In genomic region chr6:115361606-115362462, GRCm38 (mm10) we compare ENCODE assay signal across 8 mouse cellular contexts. TPM values are rescaled to one million over a fixed set of nuclear protein-coding genes. Genes with fewer than 3 reads are reported as not detected.
DNase-seq lines count a peak whose midpoint lies in the region; ATAC-seq and TF ChIP-seq lines count a peak whose summit lies in the region.

No protein-coding gene starts in this region.

- H3K27me3 ChIP-seq in intestine, embryonic 14.5 days (replicated peaks; ENCODE audit: control insufficient read depth, insufficient read depth, low read length): peaks cover 22% of the 10 kb centered on the region
- peaks cover 23% of the 10 kb centered on the region for H3K27me3 ChIP-seq in liver, embryonic 11.5 days (replicated peaks; ENCODE audit: control insufficient read depth, insufficient read depth, low read length)
- H3K27me3 ChIP-seq in midbrain, embryonic 14.5 days (ENCODE audit: control insufficient read depth, insufficient read depth, low read length): peaks cover 29% of the 10 kb centered on the region
- H3K27me3 ChIP-seq in stomach, postnatal 0 days (ENCODE audit: control insufficient read depth, insufficient read depth, low read length): no peaks in the 10 kb centered on the region

- no peak for TF ChIP-seq EP300 in stomach, postnatal 0 days (optimal IDR thresholded peaks at IDR 0.05)

- peak; percentile 43; the same call in 1 of the 2 replicates for ATAC-seq in cerebellum, adult (ENCODE audit: insufficient number of reproducible peaks, low FRiP score, low TSS enrichment)
- ATAC-seq in intestine, embryonic 14.5 days (replicated peaks; ENCODE audit: low FRiP score, low TSS enrichment, low read depth): peak; percentile 72
- peak; percentile 48 for ATAC-seq in liver, embryonic 11.5 days (replicated peaks; ENCODE audit: low FRiP score)
- peak; percentile 53 for ATAC-seq in midbrain, embryonic 14.5 days (ENCODE audit: low FRiP score, low TSS enrichment)
- ATAC-seq in stomach, postnatal 0 days (ENCODE audit: low FRiP score, low TSS enrichment): peak; percentile 79

- peak overlapping the region; percentile 55 for H3K9ac ChIP-seq in intestine, embryonic 14.5 days (ENCODE audit: low read length)
- no peak overlapping the region for H3K9ac ChIP-seq in liver, embryonic 11.5 days (ENCODE audit: low read depth, low read length)
- H3K9ac ChIP-seq in midbrain, embryonic 14.5 days (replicated peaks; ENCODE audit: low read length): peak overlapping the region; percentile 55
- H3K9ac ChIP-seq in stomach, postnatal 0 days (ENCODE audit: low read length): peak overlapping the region; percentile 71

- H3K4me2 ChIP-seq in intestine, embryonic 14.5 days (ENCODE audit: low read length): peak overlapping the region; percentile 96
- peak overlapping the region; percentile 95 for H3K4me2 ChIP-seq in liver, embryonic 11.5 days
- H3K4me2 ChIP-seq in midbrain, embryonic 14.5 days (ENCODE audit: low read length): peak overlapping the region; percentile 99
- H3K4me2 ChIP-seq in stomach, postnatal 0 days (replicated peaks; ENCODE audit: low read depth): peak overlapping the region; percentile 93

- 1% methylated on average over 47 of the region's 48 CpGs for WGBS in intestine, embryonic 14.5 days
- WGBS in liver, embryonic 11.5 days: 3% methylated on average over 48 of the region's 48 CpGs
- WGBS in midbrain, embryonic 14.5 days: under 1% methylated on average over 48 of the region's 48 CpGs
- 3% methylated on average over 48 of the region's 48 CpGs for WGBS in stomach, postnatal 0 days

- TF ChIP-seq CTCF in stomach, postnatal 0 days (IDR thresholded peaks at IDR 0.05; ENCODE audit: low read depth): no peak

- no peak for DNase-seq in cerebellum, postnatal 14 days
- peak; percentile 39 for DNase-seq in embryo, embryonic 11 days
- peak; percentile 98 for DNase-seq in heart, adult 11 months
- DNase-seq in intestine, embryonic 14.5 days (ENCODE audit: low spot score): peak; percentile 61
- DNase-seq in liver, embryonic 11.5 days (ENCODE audit: low spot score): peak; percentile 33
- peak; percentile 49 for DNase-seq in midbrain, embryonic 14.5 days
- peak; percentile 70 for DNase-seq in stomach, postnatal 0 days (ENCODE audit: low spot score)

- H3K4me3 ChIP-seq in intestine, embryonic 14.5 days (ENCODE audit: low read depth, low read length): peak overlapping the region; percentile 48
- H3K4me3 ChIP-seq in liver, embryonic 11.5 days (ENCODE audit: low read depth, low read length): peak overlapping the region; percentile 60
- peak overlapping the region; percentile 56 for H3K4me3 ChIP-seq in midbrain, embryonic 14.5 days (replicated peaks; ENCODE audit: low read depth, low read length)
- H3K4me3 ChIP-seq in stomach, postnatal 0 days (ENCODE audit: low read depth, low read length): peak overlapping the region; percentile 62

- H3K36me3 ChIP-seq in intestine, embryonic 14.5 days (ENCODE audit: control insufficient read depth, insufficient read depth, low read length): no peaks in the 10 kb centered on the region
- no peaks in the 10 kb centered on the region for H3K36me3 ChIP-seq in liver, embryonic 11.5 days (ENCODE audit: control insufficient read depth, insufficient read depth, low read length)
- H3K36me3 ChIP-seq in midbrain, embryonic 14.5 days (ENCODE audit: control insufficient read depth, insufficient read depth, low read length): no peaks in the 10 kb centered on the region
- no peaks in the 10 kb centered on the region for H3K36me3 ChIP-seq in stomach, postnatal 0 days (ENCODE audit: control insufficient read depth, insufficient read depth, low read length)

- H3K27ac ChIP-seq in intestine, embryonic 14.5 days (ENCODE audit: low read depth): peak overlapping the region; percentile 27; the same call in 1 of the 2 replicates
- no peak overlapping the region for H3K27ac ChIP-seq in liver, embryonic 11.5 days (ENCODE audit: low read depth, low read length)
- H3K27ac ChIP-seq in midbrain, embryonic 14.5 days (replicated peaks; ENCODE audit: low read depth, low read length): no peak overlapping the region
- H3K27ac ChIP-seq in stomach, postnatal 0 days (replicated peaks): peak overlapping the region; percentile 77

- peaks cover 5% of the 10 kb centered on the region; the same call in 1 of the 2 replicates for H3K9me3 ChIP-seq in intestine, embryonic 14.5 days (ENCODE audit: control insufficient read depth, low read length)
- H3K9me3 ChIP-seq in liver, embryonic 11.5 days (ENCODE audit: control insufficient read depth, low read length): no peaks in the 10 kb centered on the region
- H3K9me3 ChIP-seq in midbrain, embryonic 14.5 days (ENCODE audit: control insufficient read depth, low read length): no peaks in the 10 kb centered on the region
- H3K9me3 ChIP-seq in stomach, postnatal 0 days (ENCODE audit: control insufficient read depth, low read length): no peaks in the 10 kb centered on the region

- H3K4me1 ChIP-seq in intestine, embryonic 14.5 days (replicated peaks; ENCODE audit: control insufficient read depth, insufficient read depth, low read length): 0 out of 2 replicates have a peak, but pooled peaks cover 3% of the 10 kb centered on the region
- H3K4me1 ChIP-seq in liver, embryonic 11.5 days (replicated peaks; ENCODE audit: control insufficient read depth, insufficient read depth, low read length): peaks cover 3% of the 10 kb centered on the region
- no peaks in the 10 kb centered on the region; the same call in 1 of the 2 replicates for H3K4me1 ChIP-seq in midbrain, embryonic 14.5 days (ENCODE audit: control insufficient read depth, insufficient read depth, low read length)
- H3K4me1 ChIP-seq in stomach, postnatal 0 days (replicated peaks; ENCODE audit: control insufficient read depth, insufficient read depth): no peaks in the 10 kb centered on the region

RNA-seq across cellular contexts. Expression of gene Pparg, which starts 1.1 kb away (rescaled TPM):
- polyA plus RNA-seq in intestine, embryonic 14.5 days (2014; fragmentation: Nextera tagmentation; extraction: Ambion mirVana): 11.6 and 13.6 TPM in 2 replicates
- polyA plus RNA-seq in liver, embryonic 11.5 days (2014; fragmentation: Nextera tagmentation; extraction: Ambion mirVana): 1.1 and 1.2 TPM in 2 replicates
- 0.36 and 0.77 TPM in 2 replicates for polyA plus RNA-seq in midbrain, embryonic 14.5 days (2014; fragmentation: Nextera tagmentation; extraction: Ambion mirVana)
- polyA plus RNA-seq in stomach, postnatal 0 days (2015; fragmentation: Nextera tagmentation; extraction: Ambion mirVana): 44.4 and 47.8 TPM in 2 replicates

Comparison
In these comparisons a context has a peak if more than half of its experiments do, and no peak if none do; other contexts are left out.
1. DNase-seq: peak in embryo, embryonic 11 days (single experiment), heart, adult 11 months (single experiment), intestine, embryonic 14.5 days (single experiment), liver, embryonic 11.5 days (single experiment), midbrain, embryonic 14.5 days (single experiment) and stomach, postnatal 0 days (single experiment); none in cerebellum, postnatal 14 days (0 of 2).
2. H3K27ac ChIP-seq: peak in intestine, embryonic 14.5 days (single experiment) and stomach, postnatal 0 days (single experiment); none in liver, embryonic 11.5 days (single experiment) and midbrain, embryonic 14.5 days (single experiment).
3. Peak in every context shown above with its lines, with median percentiles within 50 percentile points of each other: ATAC-seq, H3K4me2 ChIP-seq and H3K4me3 ChIP-seq.